Mouse (Mus musculus) hindbrain, embryonic 10.5 days (tissue): ENCODE results near the gene Bnip1. TPM values are rescaled to one million over a fixed set of nuclear protein-coding genes. Genes with fewer than 3 reads are reported as not detected.

ENCODE experiments used
- DNase-seq: peaks from one replicate; pipeline ENCODE4 v3.0.0-alpha.2; 2017; ENCODE audit warnings: low spot score
- H3K27ac ChIP-seq: fragments of 300-500 bp; sonication (generic); 2 replicates; pipeline ENCODE4 v1.5.1; 2016; ENCODE audit warnings: mild to moderate bottlenecking, moderate library complexity
- H3K27me3 ChIP-seq: fragments of 300-500 bp; sonication (generic); 2 replicates; pipeline ENCODE4 v1.6.1; 2016; ENCODE audit warnings: mild to moderate bottlenecking; ENCODE audit not compliant: poor library complexity, insufficient read depth, severe bottlenecking
- H3K36me3 ChIP-seq: fragments of 300-500 bp; sonication (generic); 2 replicates; pipeline ENCODE4 v1.6.1; 2016; ENCODE audit warnings: mild to moderate bottlenecking, moderate library complexity
- H3K4me1 ChIP-seq: fragments of 300-500 bp; sonication (generic); replicated peaks from 2 replicates; pipeline ENCODE4 v1.6.1; 2016; ENCODE audit warnings: mild to moderate bottlenecking
- H3K4me3 ChIP-seq: fragments of 300-500 bp; sonication (generic); 2 replicates; pipeline ENCODE4 v1.5.1; 2016; ENCODE audit warnings: mild to moderate bottlenecking, moderate library complexity
- H3K9me3 ChIP-seq: fragments of 300-500 bp; sonication (generic); 2 replicates; pipeline ENCODE4 v1.6.1; 2016; ENCODE audit warnings: mild to moderate bottlenecking, moderate library complexity
- WGBS: fragments of 180-500 bp; shearing (Covaris S2); methylation state at CpG from one replicate; pipeline ENCODE4 v1.1.7; 2016; 5-methylcytosine and 5-hydroxymethylcytosine counted together
- polyA plus RNA-seq: library from polyadenylated mRNA; unstranded; fragments of >200 nt; fragmentation: Nextera tagmentation; extraction: Ambion mirVana; gene quantifications from 2 replicates; pipeline ENCODE4 v1.2.1, GENCODE M21; 2016

The Bnip1 gene
- 48.4 and 54.3 TPM in 2 replicates for polyA plus RNA-seq

- Histone ChIP-seq H3K27me3 (0 out of 2 replicates have a peak, but pooled peaks cover 7% of the 10 kb centered on the region), H3K9me3 (no peaks in the 10 kb centered on the region), H3K27ac (peak within 1 kb of the TSS; percentile 93), H3K4me1 (peaks cover 26% of the 10 kb centered on the region), H3K4me3 (peak within 1 kb of the TSS; percentile 78), H3K36me3 (peaks cover 29% of the 10 kb centered on the region)
- peak; percentile 86 for DNase-seq
- under 1% methylated on average over 42 of the region's 42 CpGs for WGBS
These were observed at the start of gene Bnip1 for GRCm38 (mm10) chr17:26780750-26781571. Gene Bnip1 (plus strand): TSS chr17:26781066.

GRCm38 (mm10) chr17:26742581-26742980 lies 38.3 kb upstream of the Bnip1 start:
- peaks cover 5% of the 10 kb centered on the region; the same call in 1 of the 2 replicates for H3K36me3 ChIP-seq
- H3K27ac ChIP-seq: no peak overlapping the region
- no peaks in the 10 kb centered on the region for H3K27me3 ChIP-seq
- 49% methylated on average over 4 of the region's 4 CpGs for WGBS
- no peak for DNase-seq
- H3K4me3 ChIP-seq: no peak overlapping the region
- H3K9me3 ChIP-seq: no peaks in the 10 kb centered on the region
- no peaks in the 10 kb centered on the region for H3K4me1 ChIP-seq

- no peak for DNase-seq
- Histone ChIP-seq H3K4me3 (no peak overlapping the region), H3K27me3 (no peaks in the 10 kb centered on the region), H3K9me3 (no peaks in the 10 kb centered on the region), H3K36me3 (peaks cover 5% of the 10 kb centered on the region; the same call in 1 of the 2 replicates), H3K27ac (no peak overlapping the region), H3K4me1 (no peaks in the 10 kb centered on the region)
- 71% methylated on average over 1 of the region's 1 CpGs for WGBS
These were observed 37.6 kb upstream of the Bnip1 start for GRCm38 (mm10) chr17:26743294-26743693.

- no peak for DNase-seq
- Histone ChIP-seq H3K9me3 (no peaks in the 10 kb centered on the region), H3K27ac (no peak overlapping the region), H3K36me3 (no peaks in the 10 kb centered on the region), H3K4me3 (no peak overlapping the region), H3K4me1 (no peaks in the 10 kb centered on the region), H3K27me3 (no peaks in the 10 kb centered on the region)
- WGBS: 93% methylated on average over 3 of the region's 3 CpGs
These were observed 30.9 kb upstream of the Bnip1 start for GRCm38 (mm10) chr17:26749975-26750374.

- Histone ChIP-seq H3K4me1 (no peaks in the 10 kb centered on the region), H3K36me3 (no peaks in the 10 kb centered on the region), H3K9me3 (no peaks in the 10 kb centered on the region), H3K27me3 (no peaks in the 10 kb centered on the region), H3K27ac (no peak overlapping the region), H3K4me3 (no peak overlapping the region)
- no peak for DNase-seq
- 78% methylated on average over 1 of the region's 1 CpGs for WGBS
These were observed 28.6 kb upstream of the Bnip1 start for GRCm38 (mm10) chr17:26752297-26752696.

GRCm38 (mm10) chr17:26753476-26753875 lies 27.4 kb upstream of the Bnip1 start:
- no peaks in the 10 kb centered on the region for H3K4me1 ChIP-seq
- no peak overlapping the region for H3K27ac ChIP-seq
- no peaks in the 10 kb centered on the region for H3K36me3 ChIP-seq
- no peak overlapping the region for H3K4me3 ChIP-seq
- WGBS: 92% methylated on average over 2 of the region's 2 CpGs
- H3K9me3 ChIP-seq: no peaks in the 10 kb centered on the region
- no peaks in the 10 kb centered on the region for H3K27me3 ChIP-seq
- no peak for DNase-seq

- Histone ChIP-seq H3K4me3 (no peak overlapping the region), H3K9me3 (no peaks in the 10 kb centered on the region), H3K27ac (no peak overlapping the region), H3K4me1 (no peaks in the 10 kb centered on the region), H3K36me3 (peaks cover 4% of the 10 kb centered on the region; the same call in 1 of the 2 replicates), H3K27me3 (no peaks in the 10 kb centered on the region)
- DNase-seq: no peak
- 86% methylated on average over 5 of the region's 5 CpGs for WGBS
These were observed 13.6 kb upstream of the Bnip1 start for GRCm38 (mm10) chr17:26767100-26767753.

GRCm38 (mm10) chr17:26767754-26768124 lies 13.1 kb upstream of the Bnip1 start:
- DNase-seq: no peak
- no peaks in the 10 kb centered on the region for H3K4me1 ChIP-seq
- H3K27me3 ChIP-seq: no peaks in the 10 kb centered on the region
- no peak overlapping the region for H3K27ac ChIP-seq
- peaks cover 4% of the 10 kb centered on the region; the same call in 1 of the 2 replicates for H3K36me3 ChIP-seq
- H3K4me3 ChIP-seq: no peak overlapping the region
- WGBS: 75% methylated on average over 2 of the region's 2 CpGs
- no peaks in the 10 kb centered on the region for H3K9me3 ChIP-seq

- Histone ChIP-seq H3K4me1 (peaks cover 18% of the 10 kb centered on the region), H3K9me3 (no peaks in the 10 kb centered on the region), H3K36me3 (no peaks in the 10 kb centered on the region), H3K4me3 (no peak overlapping the region), H3K27ac (no peak overlapping the region), H3K27me3 (0 out of 2 replicates have a peak, but pooled peaks cover 7% of the 10 kb centered on the region)
- DNase-seq: no peak
- 52% methylated on average over 10 of the region's 10 CpGs for WGBS
These were observed 4.7 kb upstream of the Bnip1 start for GRCm38 (mm10) chr17:26776211-26776610.

- DNase-seq: no peak
- peaks cover 2% of the 10 kb centered on the region; the same call in 1 of the 2 replicates for H3K36me3 ChIP-seq
- WGBS: 87% methylated on average over 4 of the region's 4 CpGs
These were observed 2.9 kb upstream of the Bnip1 start for GRCm38 (mm10) chr17:26778001-26778400.

GRCm38 (mm10) chr17:26778430-26779100 lies 2.3 kb upstream of the Bnip1 start:
- Histone ChIP-seq H3K4me3 (no peak overlapping the region), H3K9me3 (no peaks in the 10 kb centered on the region), H3K27ac (no peak overlapping the region), H3K4me1 (peaks cover 27% of the 10 kb centered on the region), H3K36me3 (peaks cover 7% of the 10 kb centered on the region), H3K27me3 (0 out of 2 replicates have a peak, but pooled peaks cover 7% of the 10 kb centered on the region)
- no peak for DNase-seq
- 96% methylated on average over 3 of the region's 3 CpGs for WGBS

More at GRCm38 (mm10) chr17:26778001-26778400, 2.9 kb upstream of the Bnip1 start:
- Histone ChIP-seq H3K27ac (no peak overlapping the region), H3K27me3 (0 out of 2 replicates have a peak, but pooled peaks cover 7% of the 10 kb centered on the region), H3K9me3 (no peaks in the 10 kb centered on the region), H3K4me3 (no peak overlapping the region), H3K4me1 (peaks cover 27% of the 10 kb centered on the region)

GRCm38 (mm10) chr17:26779471-26779870 lies 1.4 kb upstream of the Bnip1 start:
- peaks cover 17% of the 10 kb centered on the region for H3K36me3 ChIP-seq
- 84% methylated on average over 2 of the region's 2 CpGs for WGBS
- no peaks in the 10 kb centered on the region for H3K9me3 ChIP-seq
- DNase-seq: no peak
- H3K27ac ChIP-seq: no peak overlapping the region
- no peak overlapping the region for H3K4me3 ChIP-seq
- 0 out of 2 replicates have a peak, but pooled peaks cover 7% of the 10 kb centered on the region for H3K27me3 ChIP-seq
- peaks cover 27% of the 10 kb centered on the region for H3K4me1 ChIP-seq
